Mouse (Mus musculus) hindbrain, embryonic 14.5 days (tissue): ENCODE measurements around the gene Obox1. TPM values are rescaled to one million over a fixed set of nuclear protein-coding genes. Genes with fewer than 3 reads are reported as not detected.
"Not testable (repeated sequence)": the region's sequence is repeated elsewhere in the genome, so short reads cannot be mapped to it uniquely, and the experiment has no call there.

Experiments
- ATAC-seq: fragments of 200-750 bp; cut with Nextera tagmentation; 2 replicates; pipeline ENCODE4 v1.8.0; 2017; ENCODE audit warnings: moderate number of reproducible peaks, mild to moderate bottlenecking, moderate TSS enrichment, moderate library complexity; ENCODE audit not compliant: low FRiP score
- DNase-seq: peaks from one replicate; pipeline ENCODE4 v3.0.0-alpha.2; 2015; ENCODE audit warnings: low spot score
- H3K27ac ChIP-seq: fragments of 300-500 bp; sonication (generic); 2 replicates; pipeline ENCODE4 v1.5.1; 2014; ENCODE audit warnings: mild to moderate bottlenecking, moderate library complexity
- H3K27me3 ChIP-seq: fragments of 300-500 bp; sonication (generic); 2 replicates; pipeline ENCODE4 v1.6.1; 2014; ENCODE audit warnings: mild to moderate bottlenecking, low read length, mixed read lengths; ENCODE audit not compliant: control insufficient read depth, insufficient read depth
- H3K36me3 ChIP-seq: fragments of 300-500 bp; sonication (generic); replicated peaks from 2 replicates; pipeline ENCODE4 v1.6.1; 2014; ENCODE audit not compliant: control insufficient read depth, insufficient read depth
- H3K4me1 ChIP-seq: fragments of 300-500 bp; sonication (generic); replicated peaks from 2 replicates; pipeline ENCODE4 v1.6.1; 2014; ENCODE audit warnings: antibody characterized with exemption, low read length, mixed read lengths; ENCODE audit not compliant: control insufficient read depth, insufficient read depth
- H3K4me2 ChIP-seq: fragments of 300-500 bp; sonication (generic); replicated peaks from 2 replicates; pipeline ENCODE4 v1.6.1; 2014; ENCODE audit warnings: mild to moderate bottlenecking, moderate library complexity
- H3K4me3 ChIP-seq: fragments of 300-500 bp; sonication (generic); replicated peaks from 2 replicates; pipeline ENCODE4 v1.5.1; 2014; ENCODE audit warnings: mild to moderate bottlenecking, low read length
- H3K9ac ChIP-seq: fragments of 300-500 bp; sonication (generic); 2 replicates; pipeline ENCODE4 v1.6.1; 2014
- H3K9me3 ChIP-seq: fragments of 300-500 bp; sonication (generic); 2 replicates; pipeline ENCODE4 v1.6.1; 2016; ENCODE audit warnings: low read length; ENCODE audit not compliant: control insufficient read depth
- WGBS: fragments of 180-500 bp; shearing (Covaris S2); extraction: QIAGEN DNeasy Blood & Tissue Kit; methylation state at CpG from one replicate; pipeline ENCODE4 v1.1.7; 2014; 5-methylcytosine and 5-hydroxymethylcytosine counted together
- polyA plus RNA-seq: library from polyadenylated mRNA; unstranded; fragments of >200 nt; fragmentation: Nextera tagmentation; extraction: Ambion mirVana; gene quantifications from 2 replicates; pipeline ENCODE4 v1.2.1, GENCODE M21; 2014

Obox1 gene
- not detected in 2 replicates for polyA plus RNA-seq

- not testable (repeated sequence) for H3K27ac ChIP-seq, H3K9ac ChIP-seq, H3K27me3 ChIP-seq, H3K4me1 ChIP-seq, H3K36me3 ChIP-seq, H3K4me3 ChIP-seq, DNase-seq, H3K4me2 ChIP-seq, H3K9me3 ChIP-seq, ATAC-seq
- no CpG with 5 or more reads among the region's 2 CpGs for WGBS
Observed at GRCm38 (mm10) chr7:15388421-15388998, at the start of gene Obox1, which contains the start of gene Obox2. Gene Obox1 (plus strand): TSS chr7:15388948. Gene Obox2 (plus strand): TSS chr7:15388721.

- WGBS: 83% methylated on average over 3 of the region's 3 CpGs
- not testable (repeated sequence) for H3K36me3 ChIP-seq, DNase-seq, H3K9ac ChIP-seq, H3K4me1 ChIP-seq, H3K4me3 ChIP-seq, H3K27me3 ChIP-seq, H3K4me2 ChIP-seq, H3K27ac ChIP-seq, ATAC-seq
- H3K9me3 ChIP-seq: peaks cover 25% of the 10 kb centered on the region; the same call in 1 of the 2 replicates
Observed at GRCm38 (mm10) chr7:15399147-15399874, 10.6 kb downstream of the Obox1 start.

- 89% methylated on average over 10 of the region's 10 CpGs for WGBS
Observed at GRCm38 (mm10) chr7:15406816-15407215, 18.1 kb downstream of the Obox1 start.

GRCm38 (mm10) chr7:15418046-15418445, 29.3 kb downstream of the Obox1 start:
- not testable (repeated sequence) for ATAC-seq, H3K9me3 ChIP-seq, H3K4me2 ChIP-seq, H3K4me1 ChIP-seq, H3K27me3 ChIP-seq, H3K36me3 ChIP-seq, H3K4me3 ChIP-seq, H3K9ac ChIP-seq, H3K27ac ChIP-seq, DNase-seq
- WGBS: 90% methylated on average over 8 of the region's 9 CpGs

More at GRCm38 (mm10) chr7:15406816-15407215, 18.1 kb downstream of the Obox1 start:
- not testable (repeated sequence) for H3K27ac ChIP-seq, H3K4me1 ChIP-seq, H3K9me3 ChIP-seq, H3K4me2 ChIP-seq, H3K36me3 ChIP-seq, ATAC-seq, H3K27me3 ChIP-seq, DNase-seq, H3K9ac ChIP-seq, H3K4me3 ChIP-seq

GRCm38 (mm10) chr7:15425537-15425936, 36.8 kb downstream of the Obox1 start:
- H3K9me3 ChIP-seq, H3K4me2 ChIP-seq, H3K4me3 ChIP-seq, H3K27me3 ChIP-seq, DNase-seq, H3K4me1 ChIP-seq, H3K27ac ChIP-seq, H3K9ac ChIP-seq, H3K36me3 ChIP-seq, ATAC-seq: not testable (repeated sequence)
- 84% methylated on average over 3 of the region's 4 CpGs for whole genome bisulfite sequencing

- H3K9ac ChIP-seq, ATAC-seq, H3K4me1 ChIP-seq, H3K36me3 ChIP-seq, H3K9me3 ChIP-seq, H3K27ac ChIP-seq, H3K4me3 ChIP-seq, H3K27me3 ChIP-seq, H3K4me2 ChIP-seq, DNase-seq: not testable (repeated sequence)
- 89% methylated on average over 4 of the region's 5 CpGs for WGBS
Observed at GRCm38 (mm10) chr7:15509411-15509810, 120.7 kb downstream of the Obox1 start.

Other genes starting within 250 kb of the Obox1 start
- gene Obox2, start 227 bp upstream of the Obox1 start, polyA plus RNA-seq: not detected in 2 replicates